Mouse (Mus musculus) left cerebral cortex, postnatal 25 days (tissue): ENCODE measurements around the gene Nuf2. TPM values are rescaled to one million over a fixed set of nuclear protein-coding genes. Genes with fewer than 3 reads are reported as not detected.
"Not testable (repeated sequence)": the region's sequence is repeated elsewhere in the genome, so short reads cannot be mapped to it uniquely, and the experiment has no call there.

ENCODE experiments used
- DNase-seq, 2 experiments: peaks; one replicate each; pipeline ENCODE4 v3.0.0; 2022; ENCODE audit warnings: low spot score in 2 of 2, mixed read lengths in 1 of 2
- intact Hi-C: fragments of 180-260 bp; cut with DNase I; formaldehyde crosslinking; loops from one replicate; pipeline ENCODE4 v1.15.1; 2025
- total RNA-seq, 2 experiments: library from RNA; stranded (reverse); gene quantifications; 2 replicates each; pipeline ENCODE4 v1.2.3; 2021

Gene Nuf2
- 1 to 10 TPM; 1.9 to 2.1 TPM for total RNA-seq

GRCm38 (mm10) chr1:169530876-169531701 lies at the start of gene Nuf2:
TSS of gene Nuf2 (minus strand) at chr1:169531464.
- intact Hi-C loops = loop anchor here (1.0 to 5.0 kb wide), 4 partner anchors 141 to 611 kb away; partner anchors contain the start of gene Rgs4
- DNase-seq = peak; percentile 97 to 99

GRCm38 (mm10) chr1:169579572-169579971 lies 48.3 kb upstream of the Nuf2 start:
- intact Hi-C loops = no loop called here
- DNase-seq = no peak

GRCm38 (mm10) chr1:169574136-169574535 lies 42.9 kb upstream of the Nuf2 start:
- intact Hi-C loops = no loop called here
- DNase-seq = no peak

- no peak for DNase-seq
- intact Hi-C loops = no loop called here
Measured at GRCm38 (mm10) chr1:169555621-169556020, 24.4 kb upstream of the Nuf2 start.

GRCm38 (mm10) chr1:169555019-169555418 lies 23.8 kb upstream of the Nuf2 start:
- intact Hi-C loops = no loop called here
- DNase-seq = no peak

GRCm38 (mm10) chr1:169553446-169553845 lies 22.2 kb upstream of the Nuf2 start:
- no peak for DNase-seq
- intact Hi-C loops = loop anchor here (5.0 kb wide), 1 partner anchor 84 kb away; no protein-coding TSS in a partner anchor

GRCm38 (mm10) chr1:169540415-169540814 lies 9.2 kb upstream of the Nuf2 start:
- intact Hi-C loops = loop anchor here (5.0 kb wide), 1 partner anchor 117 kb away; the partner anchor contains the start of gene Rgs5

GRCm38 (mm10) chr1:169531702-169532535 lies 655 bp upstream of the Nuf2 start:
- DNase-seq = peak; percentile 78 to 89
- intact Hi-C loops = loop anchor here (1.0 to 5.0 kb wide), 4 partner anchors 140 to 610 kb away; partner anchors contain the start of gene Rgs4

More at GRCm38 (mm10) chr1:169540415-169540814, 9.2 kb upstream of the Nuf2 start:
- no peak for DNase-seq

- DNase-seq = no peak
- intact Hi-C loops = loop anchor here (5.0 kb wide), 3 partner anchors 142 to 612 kb away; partner anchors contain the start of gene Rgs4
Measured at GRCm38 (mm10) chr1:169529996-169530518, 1.2 kb downstream of the Nuf2 start.

- no peak for DNase-seq
- intact Hi-C loops = no loop called here
Measured at GRCm38 (mm10) chr1:169526006-169526680, 5.1 kb downstream of the Nuf2 start.

GRCm38 (mm10) chr1:169519337-169519736 lies 11.9 kb downstream of the Nuf2 start:
- intact Hi-C loops = no loop called here
- DNase-seq = peak; percentile 23 to 44

- intact Hi-C loops, DNase-seq: not testable (repeated sequence)
Measured at GRCm38 (mm10) chr1:169517899-169518517, 13.3 kb downstream of the Nuf2 start.

GRCm38 (mm10) chr1:169517376-169517892 lies 13.8 kb downstream of the Nuf2 start:
- intact Hi-C loops = no loop called here
- no peak for DNase-seq

GRCm38 (mm10) chr1:169506354-169506753 lies 24.9 kb downstream of the Nuf2 start:
- DNase-seq = no peak
- intact Hi-C loops = no loop called here

GRCm38 (mm10) chr1:169502876-169503275 lies 28.4 kb downstream of the Nuf2 start:
- DNase-seq = no peak

GRCm38 (mm10) chr1:169495621-169496020 lies 35.6 kb downstream of the Nuf2 start:
- DNase-seq = peak; percentile 59 to 79
- intact Hi-C loops = no loop called here

More at GRCm38 (mm10) chr1:169502876-169503275, 28.4 kb downstream of the Nuf2 start:
- intact Hi-C loops = no loop called here

GRCm38 (mm10) chr1:169491561-169491960 lies 39.7 kb downstream of the Nuf2 start:
- intact Hi-C loops = no loop called here
- DNase-seq = peak in 1 of 2 experiments; percentile 25

GRCm38 (mm10) chr1:169485408-169485885 lies 45.8 kb downstream of the Nuf2 start:
- intact Hi-C loops = no loop called here
- peak; percentile 41 to 69 for DNase-seq
